In genomic region chr7:143783996-143784829, GRCm38 (mm10) we compare ENCODE assay signal across 8 mouse cellular contexts. TPM values are rescaled to one million over a fixed set of nuclear protein-coding genes. Genes with fewer than 3 reads are reported as not detected.
DNase-seq lines count a peak whose midpoint lies in the region; ATAC-seq lines count a peak whose summit lies in the region.

Gene Mrgpre (minus strand): TSS chr7:143784500.

- ATAC-seq in intestine, embryonic 15.5 days, result peak; percentile 89

- H3K9ac ChIP-seq in intestine, embryonic 15.5 days, result peak within 1 kb of the TSS; percentile 47

- H3K27me3 ChIP-seq in intestine, embryonic 15.5 days (replicated peaks), result no peaks in the 10 kb centered on the region
- H3K27me3 ChIP-seq in megakaryocyte, embryonic 14.5 days (replicated peaks), result peaks cover 76% of the 10 kb centered on the region

- H3K9me3 ChIP-seq in intestine, embryonic 15.5 days, result no peaks in the 10 kb centered on the region
- 0 out of 2 replicates have a peak, but pooled peaks cover 4% of the 10 kb centered on the region for H3K9me3 ChIP-seq in megakaryocyte, embryonic 14.5 days

- intact Hi-C loops in left cerebral cortex, postnatal 10 days (cut with DNase I), result no loop called here

- peaks cover 19% of the 10 kb centered on the region for H3K4me1 ChIP-seq in intestine, embryonic 15.5 days (replicated peaks)
- H3K4me1 ChIP-seq in megakaryocyte, embryonic 14.5 days, result peaks cover 38% of the 10 kb centered on the region

- peak; percentile 83 to 86 for DNase-seq in adrenal gland, adult (ENCODE audit: inconsistent age in 2 of 2, low spot score in 1 of 2)
- DNase-seq in embryo, embryonic 11 days, result peak; percentile 87
- peak; percentile 77 to 87 for DNase-seq in gastrocnemius, postnatal 4 days (ENCODE audit: low spot score in 2 of 2)
- peak; percentile 56 to 92 for DNase-seq in left cerebral cortex, postnatal 10 days (ENCODE audit: extremely low spot score in 1 of 2, low spot score in 2 of 2)
- peak; percentile 74 for DNase-seq in right cerebral cortex, postnatal 14 days
- DNase-seq in urinary bladder, postnatal 14 days (ENCODE audit: low spot score), result peak; percentile 78

- H3K4me2 ChIP-seq in intestine, embryonic 15.5 days (replicated peaks), result peak within 1 kb of the TSS; percentile 82

- WGBS in intestine, embryonic 15.5 days, result 2% methylated on average over 21 of the region's 21 CpGs

- H3K36me3 ChIP-seq in intestine, embryonic 15.5 days, result no peaks in the 10 kb centered on the region
- H3K36me3 ChIP-seq in megakaryocyte, embryonic 14.5 days (replicated peaks; ENCODE audit: low read length), result no peaks in the 10 kb centered on the region

- peak within 1 kb of the TSS; percentile 73 for H3K27ac ChIP-seq in intestine, embryonic 15.5 days

- H3K4me3 ChIP-seq in intestine, embryonic 15.5 days (replicated peaks), result peak within 1 kb of the TSS; percentile 40
- H3K4me3 ChIP-seq in megakaryocyte, embryonic 14.5 days (replicated peaks), result peak within 1 kb of the TSS; percentile 91

RNA-seq across cellular contexts. Expression of gene Mrgpre, which starts in this region (rescaled TPM):
- total RNA-seq in gastrocnemius, postnatal 4 days (2021), result 1 to 10 TPM; 1.7 to 2.7 TPM
- polyA plus RNA-seq in intestine, embryonic 15.5 days (2015; fragmentation: Nextera tagmentation; extraction: Ambion mirVana), result 1.2 and 1.3 TPM in 2 replicates
- 10 to 100 TPM; 11.8 to 12.3 TPM for total RNA-seq in left cerebral cortex, postnatal 10 days (2021)
- 0.46 TPM in 1 of 2 replicates, not detected in the other for polyA plus RNA-seq in megakaryocyte, embryonic 14.5 days (2012; ENCODE audit: insufficient read depth, low replicate concordance)

Comparison
In these comparisons a context has a peak if more than half of its experiments do, and no peak if none do; other contexts are left out.
1. Peak in every context shown above with its lines: DNase-seq, ATAC-seq, H3K4me3 ChIP-seq and H3K27ac ChIP-seq.